Mouse (Mus musculus) effector memory CD4-positive, alpha-beta T cell, adult 5 months (primary cell): Measurements from ENCODE around the gene Ccdc73. TPM values are rescaled to one million over a fixed set of nuclear protein-coding genes. Genes with fewer than 3 reads are reported as not detected.

Source experiments
- polyA plus RNA-seq: library from polyadenylated mRNA; unstranded; fragments of 100-300 nt; shearing (Covaris generic); gene quantifications from one replicate; pipeline ENCODE4 v1.2.1, GENCODE M21; 2017

Ccdc73 gene
- polyA plus RNA-seq = 1.7 TPM

GRCm38 (mm10) chr2:104867282-104867855 is at the start of gene Ccdc73:
TSS of gene Ccdc73 (plus strand) at chr2:104867805.

GRCm38 (mm10) chr2:104849276-104849990 is 18.2 kb upstream of the Ccdc73 start, which contains the start of gene Prrg4:
TSS of gene Prrg4 (minus strand) at chr2:104849876.

GRCm38 (mm10) chr2:105016967-105017287 is 149.3 kb downstream of the Ccdc73 start, which contains the start of gene Eif3m:
TSS of gene Eif3m (minus strand) at chr2:105017080.

Other genes with a start within 250 kb of the Ccdc73 start
- not detected for gene Tcp11l1, start 155.6 kb upstream of the Ccdc73 start, polyA plus RNA-seq
- not detected for gene Pin1rt1, start 151.4 kb upstream of the Ccdc73 start, polyA plus RNA-seq
- gene Depdc7, start 124.9 kb upstream of the Ccdc73 start, polyA plus RNA-seq = 0.21 TPM
- gene Qser1, start 51.0 kb upstream of the Ccdc73 start, polyA plus RNA-seq = 1.6 TPM
- 3.9 TPM for gene Prrg4, start 17.9 kb upstream of the Ccdc73 start, polyA plus RNA-seq
- 222 TPM for gene Eif3m, start 149.3 kb downstream of the Ccdc73 start, polyA plus RNA-seq
- gene Gm11060, start 224.2 kb downstream of the Ccdc73 start, polyA plus RNA-seq = not detected